Mouse (Mus musculus) brown adipose tissue, adult 24 weeks (tissue): ENCODE measurements around the gene Clk1. TPM values are rescaled to one million over a fixed set of nuclear protein-coding genes. Genes with fewer than 3 reads are reported as not detected.

Experiments
- H3K27ac ChIP-seq: fragments of 200-500 bp; replicated peaks from 2 replicates; pipeline ENCODE4 v1.5.1; 2012; ENCODE audit warnings: low read depth, mild to moderate bottlenecking, low read length
- H3K4me1 ChIP-seq: fragments of 200-500 bp; 2 replicates; pipeline ENCODE4 v1.6.1; 2012; ENCODE audit warnings: low read length, mixed read lengths; ENCODE audit not compliant: control insufficient read depth, insufficient read depth, insufficient read length
- H3K4me3 ChIP-seq: fragments of 200-500 bp; 2 replicates; pipeline ENCODE4 v1.5.1; 2012; ENCODE audit warnings: low read depth, mild to moderate bottlenecking, low read length, moderate library complexity; ENCODE audit not compliant: insufficient read depth
- polyA plus RNA-seq: library from polyadenylated mRNA; stranded (reverse); fragments of >200 nt; gene quantifications from 2 replicates; pipeline ENCODE4 v1.2.4, GENCODE M21; 2012; ENCODE audit not compliant: missing spikeins, insufficient read depth, insufficient read length

Gene Clk1
- polyA plus RNA-seq, 1 experiment, result 51.3 TPM

- Histone ChIP-seq H3K4me3 (peak overlapping the region; percentile 28; the same call in 1 of the 2 replicates), H3K4me1 (peaks cover 5% of the 10 kb centered on the region), H3K27ac (no peak overlapping the region)
Measured at GRCm38 (mm10) chr1:58420961-58421360, 2.9 kb downstream of the Clk1 start.

DNA sequence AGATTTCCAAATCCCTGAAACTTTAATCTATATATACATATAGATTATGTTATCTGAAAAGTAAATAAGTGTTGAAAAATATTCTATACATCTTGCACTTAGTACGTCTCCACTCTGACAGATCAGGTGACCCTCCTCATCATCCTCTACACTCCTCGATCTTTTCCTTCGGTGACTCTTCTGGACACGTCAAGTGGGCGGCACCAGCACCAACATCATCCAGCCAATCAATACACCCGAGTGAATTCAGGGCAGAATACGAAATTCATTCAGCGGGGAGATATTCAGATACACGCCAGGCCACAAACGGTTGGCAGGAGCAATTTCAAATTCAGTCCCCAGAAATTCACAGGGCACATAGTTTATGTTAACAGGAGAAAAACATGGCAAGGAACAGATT, 3.8 kb downstream of the Clk1 start:
- Histone ChIP-seq H3K4me1 (peaks cover 5% of the 10 kb centered on the region), H3K27ac (no peak overlapping the region), H3K4me3 (no peak overlapping the region)

GRCm38 (mm10) chr1:58416048-58416447, 7.8 kb downstream of the Clk1 start:
- Histone ChIP-seq H3K4me3 (no peak overlapping the region), H3K4me1 (peaks cover 2% of the 10 kb centered on the region), H3K27ac (no peak overlapping the region)

- Histone ChIP-seq H3K4me1 (no peaks in the 10 kb centered on the region), H3K27ac (no peak overlapping the region), H3K4me3 (no peak overlapping the region)
Measured at GRCm38 (mm10) chr1:58415442-58415841, 8.4 kb downstream of the Clk1 start.

- Histone ChIP-seq H3K4me3 (no peak overlapping the region), H3K4me1 (no peaks in the 10 kb centered on the region), H3K27ac (no peak overlapping the region)
Measured at GRCm38 (mm10) chr1:58410776-58411175, 13.1 kb downstream of the Clk1 start.

DNA sequence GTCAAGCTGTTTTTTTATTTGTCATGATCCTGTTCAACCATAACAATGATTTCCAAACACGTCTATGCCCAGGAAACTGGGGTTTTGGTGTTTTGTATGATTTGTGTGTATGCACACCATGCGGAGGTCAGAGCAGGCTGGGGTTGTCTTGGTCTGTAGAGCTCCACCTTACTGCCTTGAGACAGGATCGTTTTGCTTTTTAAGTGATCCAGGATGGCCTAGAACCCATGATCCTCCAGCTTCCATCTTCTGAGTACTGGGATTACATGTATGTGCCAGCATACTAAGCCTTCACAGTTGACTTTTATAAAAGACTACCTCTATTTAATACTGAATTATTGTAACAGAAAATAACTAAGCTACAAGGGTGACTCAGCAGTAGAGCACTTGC, 13.7 kb downstream of the Clk1 start:
- Histone ChIP-seq H3K27ac (no peak overlapping the region), H3K4me3 (no peak overlapping the region), H3K4me1 (no peaks in the 10 kb centered on the region)

DNA sequence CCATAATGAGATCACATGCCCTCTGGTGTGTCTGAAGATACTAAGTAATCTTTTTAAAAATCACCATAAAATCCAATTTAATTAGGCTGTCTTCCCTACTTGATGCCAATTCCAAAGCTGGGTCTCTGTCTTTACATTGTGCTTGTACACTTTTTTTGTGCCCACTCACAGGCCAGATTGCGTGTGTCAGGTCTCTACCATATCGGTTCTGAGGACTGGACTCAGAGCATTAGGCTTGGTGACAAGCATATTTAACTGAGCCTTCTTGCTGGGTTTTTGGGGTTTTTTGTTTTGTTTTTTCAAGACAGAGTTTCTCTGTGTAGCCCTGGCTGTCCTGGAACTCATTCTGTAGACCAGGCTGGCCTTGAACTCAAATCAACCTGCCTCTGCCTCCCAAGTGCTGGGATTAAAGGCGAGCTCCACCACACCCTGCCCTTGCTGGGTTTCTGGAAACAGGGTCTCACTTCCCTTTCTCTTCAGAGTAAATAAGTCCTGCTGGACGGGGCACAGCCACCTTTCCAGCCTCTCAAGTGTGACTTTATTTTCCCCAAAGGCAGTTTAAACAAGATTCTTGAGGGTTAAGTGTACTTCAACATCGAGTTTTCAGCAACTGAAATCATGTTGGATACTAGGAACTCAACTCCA, 14.2 kb downstream of the Clk1 start:
- no peaks in the 10 kb centered on the region for H3K4me1 ChIP-seq
- no peak overlapping the region for H3K27ac ChIP-seq
- no peak overlapping the region for H3K4me3 ChIP-seq

DNA sequence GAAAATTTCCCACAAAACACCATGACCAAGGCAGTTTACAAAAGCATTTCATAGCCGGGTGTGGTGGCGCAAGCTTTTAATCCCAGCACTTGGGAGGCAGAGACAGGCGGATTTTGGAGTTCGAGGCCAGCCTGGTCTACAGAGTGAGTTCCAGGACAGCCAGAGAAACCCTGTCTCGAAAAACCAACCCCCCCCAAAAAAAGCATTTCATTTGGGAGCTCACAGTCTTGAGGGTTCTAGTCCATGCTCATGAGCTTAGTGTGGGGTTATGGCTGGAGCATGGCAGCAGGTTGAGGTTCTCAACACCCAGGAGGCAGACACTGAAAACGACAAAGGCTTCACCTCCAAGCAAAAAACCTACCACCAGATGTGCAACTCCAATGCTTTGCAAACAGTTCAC, 15.7 kb downstream of the Clk1 start:
- Histone ChIP-seq H3K27ac (no peak overlapping the region), H3K4me1 (no peaks in the 10 kb centered on the region), H3K4me3 (no peak overlapping the region)

DNA sequence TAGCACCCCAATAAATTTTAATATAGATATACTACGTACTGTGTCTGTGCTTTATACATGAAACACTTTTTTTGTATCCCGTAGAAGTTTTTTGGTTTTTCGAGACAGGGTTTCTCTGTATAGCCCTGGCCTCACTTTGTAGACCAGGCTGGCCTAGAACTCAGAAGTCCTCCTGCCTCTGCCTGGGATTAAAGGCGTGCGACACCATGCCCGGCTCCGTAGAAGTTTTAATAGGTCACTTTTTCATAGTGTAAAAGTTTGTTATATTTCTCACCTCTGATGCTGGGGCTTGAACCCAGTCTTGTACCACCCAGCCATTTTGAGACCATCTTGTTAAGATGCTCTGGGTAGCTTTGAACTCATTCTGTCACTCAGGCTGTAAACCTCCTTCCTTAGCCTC, 16.5 kb downstream of the Clk1 start:
- Histone ChIP-seq H3K4me3 (no peak overlapping the region), H3K4me1 (no peaks in the 10 kb centered on the region), H3K27ac (no peak overlapping the region)

GRCm38 (mm10) chr1:58403745-58404144, 20.1 kb downstream of the Clk1 start:
- H3K4me1 ChIP-seq, result no peaks in the 10 kb centered on the region
- H3K27ac ChIP-seq, result no peak overlapping the region
- H3K4me3 ChIP-seq, result no peak overlapping the region

DNA sequence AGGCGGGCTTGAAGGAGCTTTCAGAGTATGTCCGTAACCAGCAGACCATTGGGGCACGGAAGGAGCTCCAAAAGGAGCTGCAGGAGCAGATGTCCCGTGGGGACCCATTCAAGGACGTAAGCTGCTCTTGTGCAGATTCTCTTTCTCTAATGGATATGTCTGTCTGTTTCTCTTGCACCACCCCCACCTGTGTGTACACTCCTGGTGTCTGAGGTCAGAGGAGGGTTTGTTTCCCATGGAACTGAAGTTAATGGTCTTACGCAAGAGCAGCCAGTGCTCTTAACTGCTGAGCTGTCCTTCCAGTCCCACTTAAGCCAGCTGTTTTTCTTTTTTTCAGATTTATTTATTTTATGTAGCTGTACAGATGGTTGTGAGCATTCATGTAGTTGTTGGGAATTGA, 22.5 kb downstream of the Clk1 start:
- Histone ChIP-seq H3K27ac (no peak overlapping the region), H3K4me3 (no peak overlapping the region), H3K4me1 (no peaks in the 10 kb centered on the region)

- Histone ChIP-seq H3K4me3 (no peak overlapping the region), H3K4me1 (no peaks in the 10 kb centered on the region), H3K27ac (no peak overlapping the region)
Measured at GRCm38 (mm10) chr1:58397731-58398130, 26.1 kb downstream of the Clk1 start.

- Histone ChIP-seq H3K27ac (no peak overlapping the region), H3K4me3 (no peak overlapping the region), H3K4me1 (peaks cover 3% of the 10 kb centered on the region; the same call in 1 of the 2 replicates)
Measured at GRCm38 (mm10) chr1:58396179-58396578, 27.7 kb downstream of the Clk1 start.

DNA sequence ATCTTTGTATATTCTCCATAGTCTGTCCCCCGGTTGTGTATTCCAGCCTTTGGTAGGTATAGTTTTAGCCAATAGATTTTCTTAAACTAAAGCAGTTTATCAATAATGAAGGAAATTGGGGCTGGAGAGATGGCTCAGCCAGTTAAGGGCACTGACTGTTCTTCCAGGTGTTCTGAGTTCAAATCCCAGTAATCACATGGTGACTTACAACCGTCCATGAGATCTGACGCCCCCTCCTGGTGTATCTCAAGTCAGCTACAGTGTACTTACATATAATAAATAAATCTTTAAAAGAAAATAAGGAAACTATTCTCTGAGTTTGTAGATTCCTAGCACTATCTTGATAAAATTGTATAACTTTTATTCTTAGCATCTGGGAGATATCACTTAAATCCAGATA, 28.5 kb downstream of the Clk1 start:
- Histone ChIP-seq H3K4me3 (no peak overlapping the region), H3K27ac (no peak overlapping the region), H3K4me1 (peaks cover 3% of the 10 kb centered on the region; the same call in 1 of the 2 replicates)

DNA sequence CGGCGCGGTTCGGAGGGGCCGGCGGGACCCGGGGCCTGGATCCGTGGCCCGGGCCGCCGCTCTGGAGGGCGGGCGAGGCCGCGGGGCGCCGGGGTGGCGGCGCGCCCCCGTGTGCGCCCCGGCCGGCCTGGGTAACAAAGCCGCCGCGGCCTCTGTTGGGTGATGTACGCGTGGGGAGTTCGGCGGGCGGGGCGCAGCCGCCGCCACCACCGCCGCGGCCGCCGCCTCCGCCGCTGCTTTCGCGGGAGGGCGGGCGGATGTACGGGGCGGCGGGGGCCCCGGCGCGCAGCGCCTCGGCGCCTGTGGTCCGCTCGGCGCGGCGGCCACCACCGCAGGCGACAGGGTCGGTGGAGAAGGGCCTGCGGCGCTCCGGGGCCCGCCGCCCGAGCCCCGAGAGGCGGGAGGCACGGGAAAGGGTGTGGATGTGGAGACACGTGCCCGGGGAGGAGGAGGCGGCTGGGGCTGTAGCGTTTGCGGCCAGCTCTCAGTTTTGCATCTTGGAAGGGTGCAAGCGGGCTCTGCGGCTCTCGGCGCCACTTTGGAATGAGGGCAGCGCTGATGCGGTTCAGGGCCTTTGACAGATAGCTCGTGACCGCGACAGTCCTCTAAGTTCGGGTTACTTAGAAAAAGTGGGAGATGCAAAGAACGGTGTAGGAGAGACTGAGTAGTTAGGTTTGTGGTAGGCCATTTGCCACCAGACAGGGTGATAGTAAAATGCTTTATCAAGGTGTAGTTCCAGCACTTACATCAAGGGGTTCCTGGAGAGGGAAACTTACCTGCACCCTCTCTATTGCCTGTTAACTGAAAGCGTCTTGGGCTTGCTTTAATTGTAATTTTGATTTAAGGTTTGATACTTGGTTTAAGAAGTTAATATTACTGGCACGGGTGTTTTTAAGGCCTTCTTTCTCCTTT, 30.3 kb downstream of the Clk1 start:
- Histone ChIP-seq H3K4me1 (peaks cover 3% of the 10 kb centered on the region; the same call in 1 of the 2 replicates), H3K4me3 (peak overlapping the region; percentile 97), H3K27ac (peak overlapping the region; percentile 73)
